Mouse (Mus musculus) stomach, postnatal 0 days (tissue): Measurements from ENCODE around the gene Fgfr2. TPM values are rescaled to one million over a fixed set of nuclear protein-coding genes. Genes with fewer than 3 reads are reported as not detected.

Source experiments
- ATAC-seq: fragments of 200-750 bp; cut with Nextera tagmentation; 2 replicates; pipeline ENCODE4 v1.8.0; 2017; ENCODE audit not compliant: low FRiP score, low TSS enrichment
- DNase-seq: peaks from one replicate; pipeline ENCODE4 v3.0.0-alpha.2; 2016; ENCODE audit warnings: low spot score
- H3K27ac ChIP-seq: fragments of 300-500 bp; sonication (generic); replicated peaks from 2 replicates; pipeline ENCODE4 v1.5.1; 2014; ENCODE audit warnings: mild to moderate bottlenecking, control low read depth
- H3K27me3 ChIP-seq: fragments of 300-500 bp; sonication (generic); 2 replicates; pipeline ENCODE4 v1.6.1; 2014; ENCODE audit warnings: low read length; ENCODE audit not compliant: control insufficient read depth, insufficient read depth
- H3K36me3 ChIP-seq: fragments of 300-500 bp; sonication (generic); 2 replicates; pipeline ENCODE4 v1.6.1; 2014; ENCODE audit warnings: low read length, mixed read lengths; ENCODE audit not compliant: control insufficient read depth, insufficient read depth
- H3K4me1 ChIP-seq: fragments of 300-500 bp; sonication (generic); replicated peaks from 2 replicates; pipeline ENCODE4 v1.6.1; 2014; ENCODE audit warnings: antibody characterized with exemption; ENCODE audit not compliant: control insufficient read depth, insufficient read depth
- H3K4me2 ChIP-seq: fragments of 300-500 bp; sonication (generic); replicated peaks from 2 replicates; pipeline ENCODE4 v1.6.1; 2014; ENCODE audit warnings: low read depth, mild to moderate bottlenecking, control low read depth, moderate library complexity
- H3K4me3 ChIP-seq: fragments of 300-500 bp; sonication (generic); 2 replicates; pipeline ENCODE4 v1.5.1; 2014; ENCODE audit warnings: low read depth, low read length, control low read depth
- H3K9ac ChIP-seq: fragments of 300-500 bp; sonication (generic); 2 replicates; pipeline ENCODE4 v1.6.1; 2014; ENCODE audit warnings: mild to moderate bottlenecking, low read length, control low read depth, mixed read lengths
- H3K9me3 ChIP-seq: fragments of 300-500 bp; sonication (generic); 2 replicates; pipeline ENCODE4 v1.6.1; 2016; ENCODE audit warnings: low read length; ENCODE audit not compliant: control insufficient read depth
- CTCF ChIP-seq: IDR thresholded peaks from 2 replicates; pipeline ENCODE4 v1.5.1; 2016; ENCODE audit warnings: antibody characterized with exemption, low read depth, mild to moderate bottlenecking, moderate library complexity
- EP300 ChIP-seq: optimal IDR thresholded peaks from 2 replicates; pipeline ENCODE3; 2016; ENCODE audit warnings: antibody characterized with exemption
- WGBS: fragments of 180-500 bp; shearing (Covaris S2); extraction: QIAGEN DNeasy Blood & Tissue Kit; methylation state at CpG from one replicate; pipeline ENCODE4 v1.1.7; 2014; 5-methylcytosine and 5-hydroxymethylcytosine counted together
- polyA plus RNA-seq: library from polyadenylated mRNA; unstranded; fragments of >200 nt; fragmentation: Nextera tagmentation; extraction: Ambion mirVana; gene quantifications from 2 replicates; pipeline ENCODE4 v1.2.1, GENCODE M21; 2015

Fgfr2 gene
- polyA plus RNA-seq, 1 experiment from 2014 or later, result 60.8 TPM

DNA sequence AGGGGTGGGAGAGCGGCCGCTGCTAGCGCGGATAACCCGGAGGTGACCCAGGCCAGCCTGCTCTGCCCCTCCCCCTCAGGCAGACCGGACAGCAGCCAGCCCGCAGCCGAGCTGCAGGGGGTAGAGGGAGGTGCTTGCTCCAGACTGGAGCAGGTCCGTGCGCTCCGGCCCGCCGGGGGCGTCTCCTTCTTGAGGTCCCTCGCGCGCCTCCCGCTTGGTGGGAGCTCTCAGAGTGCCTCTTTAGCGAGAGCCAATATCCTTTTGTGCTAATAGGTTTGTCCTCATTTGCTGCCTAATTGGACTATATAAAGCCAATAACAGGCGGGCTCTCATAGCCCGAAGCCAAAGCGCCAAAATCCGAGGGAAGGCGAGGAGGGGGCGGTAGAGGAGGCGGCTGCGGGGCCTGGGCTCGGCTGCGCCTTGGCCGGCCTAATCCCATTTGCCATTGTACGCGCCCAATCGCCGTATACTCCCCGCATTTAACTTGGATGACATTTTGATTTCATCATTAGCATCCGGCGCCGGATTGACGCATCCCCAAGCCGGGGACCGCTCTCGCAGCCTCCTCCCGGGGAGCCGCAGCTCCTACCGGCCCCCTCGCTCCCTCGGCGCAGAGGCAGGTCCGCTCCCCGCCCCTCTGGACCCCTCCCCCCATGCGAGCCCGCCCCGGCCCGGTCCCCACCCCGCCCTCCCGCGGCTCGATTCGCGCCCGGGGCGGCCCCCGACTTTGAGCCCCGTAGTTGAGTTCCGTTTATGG is 1580.9 kb downstream of the Fgfr2 start, which contains the start of gene Hmx3:
Gene Hmx3 (plus strand): TSS at position 753 of the 757 bp plus-strand sequence.
- DNase-seq (peak; percentile 21), ATAC-seq (no peak)
- peaks cover 8% of the 10 kb centered on the region for H3K4me1 ChIP-seq
- peak within 1 kb of the TSS; percentile 36 for H3K4me3 ChIP-seq
- no peak within 1 kb of the TSS for H3K27ac ChIP-seq
- TF ChIP-seq CTCF (no peak), EP300 (no peak)
- under 1% methylated on average over 62 of the region's 65 CpGs for WGBS
- no peaks in the 10 kb centered on the region for H3K36me3 ChIP-seq
- H3K9ac ChIP-seq, result no peak within 1 kb of the TSS
- H3K9me3 ChIP-seq, result no peaks in the 10 kb centered on the region
- peaks cover 37% of the 10 kb centered on the region for H3K27me3 ChIP-seq
- H3K4me2 ChIP-seq, result peak within 1 kb of the TSS; percentile 54

DNA sequence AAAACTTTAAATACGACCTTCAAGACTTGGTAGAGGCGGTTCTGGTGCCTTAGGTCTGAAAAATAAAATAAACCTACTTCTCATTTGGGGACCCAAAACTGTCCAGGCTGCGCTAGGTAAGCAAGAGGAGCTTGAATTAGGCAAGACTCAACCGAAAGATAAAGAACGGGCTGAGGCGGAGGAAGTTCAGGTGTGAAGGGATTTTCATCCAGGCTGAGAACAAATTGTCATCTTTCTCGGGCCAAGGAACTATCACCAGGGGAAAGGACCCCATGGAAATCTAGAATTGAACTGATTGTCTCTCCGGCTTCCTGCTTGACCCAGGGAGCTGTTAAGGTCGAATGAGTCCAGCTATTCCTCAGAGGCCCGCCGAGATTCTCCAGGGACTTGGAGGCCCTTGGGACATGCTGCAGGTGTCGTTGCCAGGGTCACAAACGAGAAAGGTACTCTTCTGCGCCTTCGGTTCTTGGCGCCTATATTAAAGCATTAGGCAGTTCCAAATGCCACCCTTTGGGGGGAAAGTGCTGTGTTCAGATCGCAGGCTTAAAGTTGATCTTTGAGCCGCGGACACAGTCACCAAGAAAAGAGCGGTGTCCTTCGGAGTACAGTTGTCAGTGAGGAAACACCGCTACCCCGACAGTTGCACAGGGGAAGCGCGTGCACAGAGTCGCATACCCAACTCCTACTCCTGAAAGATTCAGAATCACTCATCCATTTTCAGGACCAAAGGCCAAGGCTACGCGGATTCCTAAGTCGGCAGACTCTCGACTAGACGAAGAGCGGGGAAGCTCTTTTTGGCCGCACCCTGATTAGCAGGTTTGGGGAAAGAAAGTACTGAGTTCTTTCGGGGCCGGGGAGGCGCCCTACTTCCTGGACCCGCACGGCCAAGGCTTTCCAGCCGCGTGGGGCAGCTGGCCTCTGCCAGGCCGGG is 1581.7 kb downstream of the Fgfr2 start:
- Histone ChIP-seq H3K9ac (no peak overlapping the region), H3K4me3 (peak overlapping the region; percentile 36), H3K9me3 (no peaks in the 10 kb centered on the region), H3K36me3 (no peaks in the 10 kb centered on the region), H3K4me2 (peak overlapping the region; percentile 54), H3K27me3 (peaks cover 37% of the 10 kb centered on the region), H3K4me1 (peaks cover 8% of the 10 kb centered on the region), H3K27ac (no peak overlapping the region)
- ATAC-seq (no peak), DNase-seq (peak; percentile 16)
- TF ChIP-seq CTCF (no peak), EP300 (no peak)
- WGBS, result 4% methylated on average over 41 of the region's 41 CpGs

DNA sequence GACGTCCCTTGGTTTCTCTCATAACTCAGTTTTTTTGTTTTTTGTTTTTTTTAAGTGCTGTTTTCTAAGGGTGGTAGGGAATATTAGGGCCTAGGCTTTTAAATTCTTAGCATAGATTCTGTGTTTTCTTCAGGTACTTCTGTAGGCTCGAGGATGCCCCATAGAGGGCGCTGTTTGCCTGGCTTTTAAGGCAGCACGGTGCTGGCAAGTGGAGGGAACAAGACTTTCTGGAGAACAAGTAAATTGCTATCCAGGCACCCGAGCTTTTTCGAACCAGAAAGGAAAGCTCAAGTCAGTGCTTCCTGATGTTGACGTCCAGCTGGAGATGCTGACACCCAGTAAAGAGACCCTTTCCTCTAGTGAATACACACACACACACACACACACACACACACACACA is 1583.2 kb downstream of the Fgfr2 start:
- no peaks in the 10 kb centered on the region for H3K9me3 ChIP-seq
- no peaks in the 10 kb centered on the region for H3K36me3 ChIP-seq
- WGBS, result under 1% methylated on average over 7 of the region's 7 CpGs
- ATAC-seq (peak; percentile 72; the same call in 1 of the 2 replicates), DNase-seq (peak; percentile 87)
- peaks cover 8% of the 10 kb centered on the region for H3K4me1 ChIP-seq
- no peak overlapping the region for H3K27ac ChIP-seq
- TF ChIP-seq CTCF (peak; percentile 93), EP300 (no peak)
- peaks cover 27% of the 10 kb centered on the region for H3K27me3 ChIP-seq
- H3K9ac ChIP-seq, result no peak overlapping the region
- H3K4me3 ChIP-seq, result no peak overlapping the region
- H3K4me2 ChIP-seq, result no peak overlapping the region

DNA sequence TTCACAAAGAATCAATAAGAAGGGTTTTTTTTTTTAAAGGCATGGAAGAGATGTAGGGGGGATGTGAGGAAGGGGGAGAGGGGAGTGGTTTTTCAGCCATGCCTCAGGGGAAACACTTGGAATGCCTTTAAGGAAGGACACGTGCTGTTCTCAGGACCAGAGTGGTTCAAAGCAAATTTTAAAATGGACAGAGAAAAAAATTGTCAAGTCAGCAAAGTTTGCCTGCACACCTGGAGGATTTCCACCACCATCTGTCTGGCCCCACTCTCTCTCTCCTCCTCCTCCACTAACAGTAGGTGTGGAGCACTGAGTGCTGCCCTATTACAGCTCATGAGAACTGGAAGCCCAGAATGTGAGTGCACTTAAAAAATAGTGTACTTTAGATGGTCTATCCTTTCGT is 1619.4 kb downstream of the Fgfr2 start:
- H3K9me3 ChIP-seq, result no peaks in the 10 kb centered on the region
- TF ChIP-seq CTCF (no peak), EP300 (no peak)
- H3K36me3 ChIP-seq, result no peaks in the 10 kb centered on the region
- H3K27ac ChIP-seq, result no peak overlapping the region
- no peak for ATAC-seq
- H3K4me1 ChIP-seq, result no peaks in the 10 kb centered on the region
- no peak for DNase-seq
- H3K4me3 ChIP-seq, result no peak overlapping the region
- H3K4me2 ChIP-seq, result no peak overlapping the region
- no peak overlapping the region for H3K9ac ChIP-seq
- WGBS, result 70% methylated on average over 2 of the region's 2 CpGs
- H3K27me3 ChIP-seq, result no peaks in the 10 kb centered on the region

DNA sequence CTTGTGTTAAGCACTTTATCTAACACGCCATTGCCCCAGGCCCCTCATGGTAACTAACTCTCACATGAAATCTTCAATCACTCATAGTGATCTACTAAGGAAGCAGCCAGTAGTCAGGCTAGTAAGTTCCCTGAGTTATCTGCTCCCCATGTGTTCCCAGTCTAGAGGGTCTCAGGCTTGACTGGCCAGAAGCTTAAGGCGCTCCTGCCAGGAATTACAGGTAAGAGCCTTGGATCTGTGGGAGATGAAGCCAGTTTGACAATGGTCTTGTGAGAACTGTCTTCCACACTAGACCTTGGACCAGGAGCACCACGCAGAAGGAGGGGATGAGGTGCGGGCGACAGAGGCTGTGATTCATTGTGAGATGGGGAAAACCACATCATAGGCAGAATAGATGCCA is 1644.7 kb downstream of the Fgfr2 start:
- H3K9ac ChIP-seq, result no peak overlapping the region
- no peaks in the 10 kb centered on the region for H3K36me3 ChIP-seq
- 93% methylated on average over 5 of the region's 5 CpGs for WGBS
- DNase-seq (no peak), ATAC-seq (no peak)
- H3K27ac ChIP-seq, result no peak overlapping the region
- TF ChIP-seq EP300 (no peak), CTCF (no peak)
- H3K9me3 ChIP-seq, result no peaks in the 10 kb centered on the region
- no peaks in the 10 kb centered on the region for H3K27me3 ChIP-seq
- no peak overlapping the region for H3K4me3 ChIP-seq
- H3K4me1 ChIP-seq, result no peaks in the 10 kb centered on the region
- no peak overlapping the region for H3K4me2 ChIP-seq

DNA sequence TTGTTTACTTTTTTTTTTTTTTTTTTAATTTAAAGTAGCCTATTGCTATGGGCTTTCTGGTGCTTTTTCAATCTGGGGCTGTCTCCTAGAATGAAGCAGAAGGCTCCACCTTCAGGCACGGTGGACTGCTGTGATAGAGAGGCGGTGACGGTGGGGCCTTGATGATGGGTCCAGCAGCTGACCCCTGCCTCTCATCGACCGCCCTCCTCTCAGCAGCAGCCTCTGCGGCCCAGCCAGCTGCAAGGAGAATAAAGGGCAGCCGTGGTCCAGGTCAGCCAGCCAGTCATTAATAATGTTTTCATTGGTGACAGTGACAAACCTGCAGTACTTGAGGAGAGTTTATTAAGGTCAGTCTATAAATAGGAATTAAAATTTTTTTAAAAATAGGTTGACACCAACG is 1646.0 kb downstream of the Fgfr2 start:
- no peak for DNase-seq
- WGBS, result 21% methylated on average over 8 of the region's 8 CpGs
- H3K27ac ChIP-seq, result no peak overlapping the region
- H3K9ac ChIP-seq, result no peak overlapping the region
- no peaks in the 10 kb centered on the region for H3K36me3 ChIP-seq
- ATAC-seq, result no peak
- H3K4me1 ChIP-seq, result no peaks in the 10 kb centered on the region
- H3K27me3 ChIP-seq, result no peaks in the 10 kb centered on the region
- TF ChIP-seq EP300, result no peak
- H3K4me3 ChIP-seq, result no peak overlapping the region
- no peak overlapping the region for H3K4me2 ChIP-seq
- no peaks in the 10 kb centered on the region for H3K9me3 ChIP-seq
